Mouse (Mus musculus): ENCODE results near the gene Gramd2. TPM values are rescaled to one million over a fixed set of nuclear protein-coding genes. Genes with fewer than 3 reads are reported as not detected.
A peak's percentile ranks its signal among the peaks of the same experiment; 100 is the strongest.

Gene Gramd2
- polyA plus RNA-seq, 1 experiment from 2014 or later, result 1.0 TPM

DNA sequence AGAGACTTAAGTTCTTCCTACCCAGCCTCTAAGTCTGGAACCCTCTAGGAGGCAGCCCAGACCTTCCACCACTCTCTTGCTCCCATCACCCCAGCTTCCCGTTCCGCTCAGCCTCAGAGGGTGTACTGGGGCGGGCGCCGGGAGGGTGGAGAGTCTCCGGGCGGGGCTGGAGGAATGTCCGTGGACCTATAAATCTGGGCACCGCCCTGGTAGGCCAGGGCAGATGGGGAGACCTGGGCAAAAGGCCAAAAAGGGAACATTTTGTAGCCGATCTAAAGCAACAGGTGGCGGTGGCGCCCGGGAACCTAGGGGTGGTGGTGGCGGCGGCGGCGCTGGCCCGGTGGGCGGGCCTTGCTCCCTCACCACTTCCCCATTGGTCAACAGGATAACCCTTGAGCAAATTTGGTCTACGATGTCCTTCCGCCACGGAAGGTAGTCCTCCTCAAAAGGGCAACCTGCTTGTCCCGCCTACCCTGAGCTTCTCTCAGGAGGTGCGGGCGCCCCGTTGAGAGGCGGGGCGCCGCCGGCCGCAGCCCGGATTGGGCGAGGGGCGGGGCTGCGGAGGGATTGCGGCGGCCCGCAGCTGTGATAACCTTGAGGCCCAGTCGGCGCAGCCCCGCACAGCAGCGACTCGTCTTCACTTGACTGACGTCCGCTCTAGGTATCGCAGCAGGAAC lies 23.8 kb upstream of the Gramd2 start, which contains the start of gene Pkm:
Gene Pkm, plus strand, starts transcription at position 411 of the 677 bp plus-strand sequence.
- no peaks in the 10 kb centered on the region for H3K36me3 ChIP-seq (replicated peaks; ENCODE audit: control insufficient read depth, insufficient read depth, low read depth, low read length)
- H3K27ac ChIP-seq (replicated peaks; ENCODE audit: low read depth, low read length), result peak within 1 kb of the TSS; percentile 91
- H3K4me2 ChIP-seq (ENCODE audit: low read depth, low read length), result peak within 1 kb of the TSS; percentile 81
- DNase-seq (ENCODE audit: low spot score), result peak; percentile 99
- ATAC-seq (replicated peaks; ENCODE audit: insufficient number of reproducible peaks, low FRiP score, low TSS enrichment, low read depth), result peak; percentile 91
- no peaks in the 10 kb centered on the region for H3K27me3 ChIP-seq (ENCODE audit: control insufficient read depth, insufficient read depth, low read length)
- no peaks in the 10 kb centered on the region for H3K9me3 ChIP-seq (replicated peaks; ENCODE audit: control insufficient read depth, low read length)
- peak within 1 kb of the TSS; percentile 63 for H3K4me3 ChIP-seq (ENCODE audit: low read depth, low read length)
- H3K9ac ChIP-seq (replicated peaks; ENCODE audit: low read length), result peak within 1 kb of the TSS; percentile 78
- H3K4me1 ChIP-seq (ENCODE audit: control insufficient read depth, insufficient read depth, low read length), result peaks cover 2% of the 10 kb centered on the region; the same call in 1 of the 2 replicates
- 0% methylated on average over 34 of the region's 46 CpGs for WGBS

DNA sequence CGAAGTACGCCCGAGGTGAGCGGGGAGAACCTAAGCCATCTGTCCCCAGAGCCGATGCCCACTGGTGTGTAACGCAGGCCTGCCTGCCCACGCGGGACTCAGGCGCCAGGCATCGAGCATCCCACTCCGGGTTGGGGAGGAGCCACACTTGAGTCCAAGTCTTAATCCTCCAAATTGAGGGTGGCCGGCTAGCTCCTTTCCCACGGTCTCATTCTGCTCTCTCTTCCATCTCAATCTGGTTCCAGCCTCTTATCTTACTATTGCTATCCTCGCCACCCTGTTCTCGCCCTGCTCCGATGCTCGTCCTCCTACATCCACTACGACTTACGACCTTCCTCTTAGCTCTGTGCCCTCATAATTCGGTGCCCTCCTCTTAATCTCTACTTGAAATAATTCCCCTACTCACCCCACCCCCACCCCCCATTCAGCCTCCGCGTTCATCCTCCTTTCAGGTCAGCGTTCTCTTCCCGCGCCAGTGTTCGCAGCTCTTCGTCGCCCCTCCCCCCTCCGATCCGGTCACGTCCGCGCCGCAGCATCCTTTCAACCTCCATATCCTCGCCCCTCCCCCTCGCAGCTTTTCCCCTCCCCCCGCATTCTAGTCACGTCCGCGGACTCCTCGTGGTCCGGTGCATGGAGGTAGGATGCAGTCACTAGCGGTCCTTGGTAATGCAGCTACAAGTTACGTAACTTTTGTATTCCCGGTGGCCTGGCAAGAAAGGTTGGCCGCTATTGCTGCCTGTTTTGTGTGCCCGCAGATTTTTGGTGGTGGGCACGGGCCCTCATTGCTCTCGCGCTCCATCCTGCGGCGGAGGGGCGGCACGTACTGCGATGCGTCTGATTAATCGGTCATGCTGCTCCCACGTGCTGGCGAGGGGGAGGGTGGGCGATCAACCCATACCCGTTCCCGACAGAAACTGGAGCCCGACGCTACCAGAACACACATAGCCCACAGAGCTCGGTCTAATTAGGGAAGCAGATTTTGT lies 23.0 kb upstream of the Gramd2 start:
- peaks cover 2% of the 10 kb centered on the region; the same call in 1 of the 2 replicates for H3K4me1 ChIP-seq (ENCODE audit: control insufficient read depth, insufficient read depth, low read length)
- under 1% methylated on average over 64 of the region's 65 CpGs for WGBS

DNA sequence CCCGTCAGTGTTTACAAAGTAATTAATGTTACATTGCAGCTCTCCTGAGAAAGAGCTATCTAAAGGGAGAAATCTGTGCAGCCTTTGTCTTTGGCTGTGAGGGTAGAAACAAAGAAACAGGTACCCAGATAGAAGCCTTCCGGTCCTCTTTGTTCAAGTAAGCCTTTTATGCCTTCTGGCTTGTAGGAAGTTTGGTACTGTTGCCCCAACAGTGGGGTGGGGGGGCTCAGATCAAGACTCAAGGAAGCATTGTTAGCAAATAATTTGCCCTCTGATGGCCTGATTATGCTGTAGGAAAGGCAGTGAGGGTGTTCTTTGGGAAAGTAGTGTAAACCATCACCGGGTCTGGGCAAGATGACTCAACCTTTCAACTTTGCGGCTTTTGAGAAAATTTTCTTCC lies 21.8 kb upstream of the Gramd2 start:
- Histone ChIP-seq H3K27me3 (ENCODE audit: control insufficient read depth, insufficient read depth, low read length) (no peaks in the 10 kb centered on the region), H3K4me2 (ENCODE audit: low read depth, low read length) (peak overlapping the region; percentile 81), H3K9ac (replicated peaks; ENCODE audit: low read length) (peak overlapping the region; percentile 78), H3K4me3 (ENCODE audit: low read depth, low read length) (peak overlapping the region; percentile 63), H3K4me1 (ENCODE audit: control insufficient read depth, insufficient read depth, low read length) (peaks cover 2% of the 10 kb centered on the region; the same call in 1 of the 2 replicates), H3K36me3 (replicated peaks; ENCODE audit: control insufficient read depth, insufficient read depth, low read depth, low read length) (no peaks in the 10 kb centered on the region), H3K27ac (replicated peaks; ENCODE audit: low read depth, low read length) (peak overlapping the region; percentile 91), H3K9me3 (replicated peaks; ENCODE audit: control insufficient read depth, low read length) (no peaks in the 10 kb centered on the region)
- no peak for ATAC-seq (replicated peaks; ENCODE audit: insufficient number of reproducible peaks, low FRiP score, low TSS enrichment, low read depth)
- 3% methylated on average over 4 of the region's 4 CpGs for WGBS
- peak; percentile 34 for DNase-seq (ENCODE audit: low spot score)

More for the DNA sequence above, 23.0 kb upstream of the Gramd2 start:
- ATAC-seq (replicated peaks; ENCODE audit: insufficient number of reproducible peaks, low FRiP score, low TSS enrichment, low read depth) (peak; percentile 58), DNase-seq (ENCODE audit: low spot score) (peak; percentile 94)
- no peaks in the 10 kb centered on the region for H3K9me3 ChIP-seq (replicated peaks; ENCODE audit: control insufficient read depth, low read length)
- peak overlapping the region; percentile 63 for H3K4me3 ChIP-seq (ENCODE audit: low read depth, low read length)
- H3K27me3 ChIP-seq (ENCODE audit: control insufficient read depth, insufficient read depth, low read length), result no peaks in the 10 kb centered on the region
- H3K36me3 ChIP-seq (replicated peaks; ENCODE audit: control insufficient read depth, insufficient read depth, low read depth, low read length), result no peaks in the 10 kb centered on the region
- peak overlapping the region; percentile 91 for H3K27ac ChIP-seq (replicated peaks; ENCODE audit: low read depth, low read length)
- peak overlapping the region; percentile 81 for H3K4me2 ChIP-seq (ENCODE audit: low read depth, low read length)
- H3K9ac ChIP-seq (replicated peaks; ENCODE audit: low read length), result peak overlapping the region; percentile 78

DNA sequence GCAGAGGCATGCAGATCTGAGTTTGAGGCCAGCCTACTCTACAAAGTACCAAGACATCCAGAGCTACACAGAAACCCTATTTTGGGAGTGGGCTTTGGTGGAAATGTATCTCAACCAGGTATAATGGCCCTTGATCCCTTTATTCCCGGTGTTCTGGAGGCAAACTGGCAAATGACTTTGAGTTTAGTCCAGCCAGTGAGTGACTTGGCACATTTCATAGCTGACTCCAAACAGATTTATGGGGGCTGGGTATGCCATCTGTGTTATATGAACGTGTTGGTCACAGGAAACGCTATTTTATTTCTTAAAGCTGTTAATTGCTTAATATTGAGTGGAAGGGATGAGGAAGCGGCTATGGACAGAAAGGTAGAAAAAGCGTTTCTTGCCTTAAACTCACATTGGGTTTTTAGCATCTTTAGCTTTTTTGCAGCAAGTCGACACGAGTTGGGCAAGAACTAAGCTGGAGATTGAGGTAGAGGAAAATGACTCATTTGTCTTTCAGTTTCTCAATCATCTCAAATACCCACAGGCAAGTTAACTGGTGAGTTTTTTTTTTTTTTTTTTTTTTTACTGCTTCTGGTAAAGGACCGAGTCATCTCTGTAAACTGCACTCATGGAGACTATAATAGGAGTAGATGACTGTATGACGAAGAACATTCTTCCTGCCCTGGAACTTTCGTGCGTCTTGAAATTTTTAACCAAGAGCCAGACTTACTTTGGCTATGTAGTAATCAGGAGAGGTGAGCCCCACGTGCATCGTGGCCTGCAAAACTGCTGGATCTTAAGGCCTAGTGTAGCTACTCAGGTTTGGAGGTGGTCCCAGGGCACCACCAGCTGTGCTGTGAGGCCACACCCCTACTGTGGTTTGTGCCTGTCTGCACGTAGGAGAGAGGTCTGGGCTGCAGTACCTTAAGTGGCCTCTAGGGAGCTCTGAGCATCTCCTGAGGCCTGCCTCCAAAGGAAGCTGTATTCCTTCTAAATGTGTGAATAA lies 20.6 kb upstream of the Gramd2 start:
- peak overlapping the region; percentile 25; the same call in 1 of the 2 replicates for H3K9ac ChIP-seq (replicated peaks; ENCODE audit: low read length)
- peak; percentile 96 for DNase-seq (ENCODE audit: low spot score)
- 25% methylated on average over 14 of the region's 14 CpGs for WGBS
- H3K27me3 ChIP-seq (ENCODE audit: control insufficient read depth, insufficient read depth, low read length), result no peaks in the 10 kb centered on the region
- H3K4me1 ChIP-seq (ENCODE audit: control insufficient read depth, insufficient read depth, low read length), result peaks cover 2% of the 10 kb centered on the region; the same call in 1 of the 2 replicates
- 0 out of 2 replicates have a peak, but pooled peaks have one; percentile 24 for ATAC-seq (replicated peaks; ENCODE audit: insufficient number of reproducible peaks, low FRiP score, low TSS enrichment, low read depth)
- no peaks in the 10 kb centered on the region for H3K36me3 ChIP-seq (replicated peaks; ENCODE audit: control insufficient read depth, insufficient read depth, low read depth, low read length)
- no peaks in the 10 kb centered on the region for H3K9me3 ChIP-seq (replicated peaks; ENCODE audit: control insufficient read depth, low read length)
- H3K4me3 ChIP-seq (ENCODE audit: low read depth, low read length), result peak overlapping the region; percentile 63
- H3K4me2 ChIP-seq (ENCODE audit: low read depth, low read length), result peak overlapping the region; percentile 81
- no peak overlapping the region for H3K27ac ChIP-seq (replicated peaks; ENCODE audit: low read depth, low read length)

DNA sequence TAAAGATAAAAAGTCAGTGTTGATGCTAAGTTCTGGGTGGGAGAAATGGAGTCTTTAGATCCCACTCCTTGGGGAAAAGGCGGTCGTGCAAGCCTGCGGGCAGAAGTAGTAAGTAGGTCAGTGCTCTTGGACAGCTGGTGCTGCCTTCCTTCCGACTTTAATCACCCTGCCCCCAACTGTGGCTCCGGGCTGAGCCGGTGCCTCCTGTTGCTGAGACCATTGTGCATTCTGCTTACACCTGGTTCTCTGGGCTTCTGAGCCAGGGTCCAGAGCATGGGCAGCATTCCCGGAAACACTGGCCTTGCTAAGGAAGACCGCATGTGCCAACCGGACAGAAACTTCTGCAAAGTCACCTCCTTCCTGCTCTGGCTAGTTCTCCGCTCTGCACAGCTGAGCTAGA lies 19.5 kb upstream of the Gramd2 start:
- no peak overlapping the region for H3K4me3 ChIP-seq (ENCODE audit: low read depth, low read length)
- no peaks in the 10 kb centered on the region for H3K9me3 ChIP-seq (replicated peaks; ENCODE audit: control insufficient read depth, low read length)
- no peak overlapping the region for H3K9ac ChIP-seq (replicated peaks; ENCODE audit: low read length)
- DNase-seq (ENCODE audit: low spot score) (no peak), ATAC-seq (replicated peaks; ENCODE audit: insufficient number of reproducible peaks, low FRiP score, low TSS enrichment, low read depth) (no peak)
- H3K4me2 ChIP-seq (ENCODE audit: low read depth, low read length), result no peak overlapping the region
- peaks cover 2% of the 10 kb centered on the region; the same call in 1 of the 2 replicates for H3K4me1 ChIP-seq (ENCODE audit: control insufficient read depth, insufficient read depth, low read length)
- 62% methylated on average over 10 of the region's 10 CpGs for WGBS
- H3K36me3 ChIP-seq (replicated peaks; ENCODE audit: control insufficient read depth, insufficient read depth, low read depth, low read length), result peaks cover 3% of the 10 kb centered on the region; the same call in 1 of the 2 replicates
- no peak overlapping the region for H3K27ac ChIP-seq (replicated peaks; ENCODE audit: low read depth, low read length)
- no peaks in the 10 kb centered on the region for H3K27me3 ChIP-seq (ENCODE audit: control insufficient read depth, insufficient read depth, low read length)

DNA sequence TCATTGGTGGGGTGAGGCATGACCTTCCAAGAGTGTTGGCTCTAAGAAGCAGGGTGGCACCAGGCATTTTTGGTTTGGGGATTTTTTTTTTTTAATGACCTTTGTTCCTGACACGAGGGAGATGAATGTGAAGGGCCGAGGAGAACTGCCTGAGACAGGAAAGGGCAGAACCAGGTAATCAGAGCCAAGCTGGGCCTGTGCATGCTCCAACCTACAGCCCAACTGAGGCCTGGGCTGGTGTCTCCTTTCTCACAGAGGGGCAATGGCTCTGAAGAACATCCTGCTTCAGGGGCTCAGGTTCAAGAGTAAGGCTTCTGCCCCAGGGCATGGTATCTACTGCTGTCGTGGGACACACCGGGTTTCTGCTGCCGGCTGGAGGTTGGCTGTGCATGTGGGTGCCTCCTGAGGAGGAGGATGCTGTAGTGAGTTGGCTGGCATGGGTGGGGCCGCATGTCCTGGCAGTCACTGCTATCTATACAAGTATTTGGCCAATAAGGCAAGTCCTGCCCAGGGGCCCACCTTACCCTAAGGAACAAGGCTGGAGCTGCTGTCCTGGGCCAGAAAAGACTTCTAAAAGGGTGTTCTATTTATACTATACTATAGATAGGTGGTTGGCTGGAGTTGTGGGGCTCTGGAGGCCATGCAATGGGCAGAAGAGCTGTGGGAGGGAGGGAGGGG lies 18.5 kb upstream of the Gramd2 start:
- ATAC-seq (replicated peaks; ENCODE audit: insufficient number of reproducible peaks, low FRiP score, low TSS enrichment, low read depth) (no peak), DNase-seq (ENCODE audit: low spot score) (no peak)
- H3K9ac ChIP-seq (replicated peaks; ENCODE audit: low read length), result no peak overlapping the region
- peaks cover 3% of the 10 kb centered on the region for H3K36me3 ChIP-seq (replicated peaks; ENCODE audit: control insufficient read depth, insufficient read depth, low read depth, low read length)
- H3K4me3 ChIP-seq (ENCODE audit: low read depth, low read length), result no peak overlapping the region
- 58% methylated on average over 6 of the region's 6 CpGs for WGBS
- no peak overlapping the region for H3K4me2 ChIP-seq (ENCODE audit: low read depth, low read length)
- H3K4me1 ChIP-seq (ENCODE audit: control insufficient read depth, insufficient read depth, low read length), result peaks cover 2% of the 10 kb centered on the region; the same call in 1 of the 2 replicates
- H3K9me3 ChIP-seq (replicated peaks; ENCODE audit: control insufficient read depth, low read length), result no peaks in the 10 kb centered on the region
- H3K27me3 ChIP-seq (ENCODE audit: control insufficient read depth, insufficient read depth, low read length), result no peaks in the 10 kb centered on the region
- H3K27ac ChIP-seq (replicated peaks; ENCODE audit: low read depth, low read length), result no peak overlapping the region

DNA sequence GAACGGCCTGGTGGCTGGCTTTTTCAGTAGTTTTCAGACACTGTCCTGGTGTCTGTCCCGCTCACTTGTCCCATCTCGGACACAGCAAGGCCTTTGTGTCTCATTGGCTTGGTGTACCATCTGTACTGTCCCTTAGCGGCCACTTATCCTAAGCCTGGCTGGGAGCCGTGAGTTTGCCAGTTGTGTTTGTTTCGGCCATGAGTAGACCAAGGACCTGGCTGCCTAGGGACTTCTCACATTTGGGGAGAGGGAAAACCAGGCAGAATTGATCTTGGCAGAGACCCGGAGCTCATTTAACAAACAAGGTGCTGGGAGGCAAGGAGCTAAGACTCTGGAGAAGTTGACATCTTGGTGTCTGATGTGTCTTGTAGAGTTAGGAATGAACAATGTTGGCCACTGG lies 16.7 kb upstream of the Gramd2 start:
- Histone ChIP-seq H3K9ac (replicated peaks; ENCODE audit: low read length) (no peak overlapping the region), H3K9me3 (replicated peaks; ENCODE audit: control insufficient read depth, low read length) (no peaks in the 10 kb centered on the region), H3K27ac (replicated peaks; ENCODE audit: low read depth, low read length) (no peak overlapping the region), H3K4me3 (ENCODE audit: low read depth, low read length) (no peak overlapping the region), H3K36me3 (replicated peaks; ENCODE audit: control insufficient read depth, insufficient read depth, low read depth, low read length) (peaks cover 12% of the 10 kb centered on the region), H3K4me1 (ENCODE audit: control insufficient read depth, insufficient read depth, low read length) (peaks cover 2% of the 10 kb centered on the region; the same call in 1 of the 2 replicates), H3K27me3 (ENCODE audit: control insufficient read depth, insufficient read depth, low read length) (no peaks in the 10 kb centered on the region), H3K4me2 (ENCODE audit: low read depth, low read length) (no peak overlapping the region)
- no peak for ATAC-seq (replicated peaks; ENCODE audit: insufficient number of reproducible peaks, low FRiP score, low TSS enrichment, low read depth)
- WGBS, result 82% methylated on average over 7 of the region's 7 CpGs
- DNase-seq (ENCODE audit: low spot score), result no peak
